Mouse (Mus musculus) heart, postnatal 4 days (tissue): ENCODE results near the gene Hist1h3d. TPM values are rescaled to one million over a fixed set of nuclear protein-coding genes. Genes with fewer than 3 reads are reported as not detected.
"Not testable (repeated sequence)": the region's sequence is repeated elsewhere in the genome, so short reads cannot be mapped to it uniquely, and the experiment has no call there.

ENCODE experiments used
- DNase-seq: peaks from one replicate; pipeline ENCODE4 v3.0.0; 2021
- total RNA-seq, 2 experiments: library from RNA; stranded (reverse); gene quantifications; 2 replicates each; pipeline ENCODE4 v1.2.3; 2021

Hist1h3d gene
- total RNA-seq = 10 to 100 TPM; 52.4 to 58.7 TPM

- peak; percentile 42 for DNase-seq
Measured at GRCm38 (mm10) chr13:23575271-23575851, at the start of gene Hist1h3d. Gene Hist1h3d (plus strand): TSS chr13:23575763.

- no peak for DNase-seq
Measured at GRCm38 (mm10) chr13:23525901-23526300, 49.7 kb upstream of the Hist1h3d start.

GRCm38 (mm10) chr13:23526312-23526711, 49.3 kb upstream of the Hist1h3d start:
- DNase-seq = peak; percentile 95

- no peak for DNase-seq
Measured at GRCm38 (mm10) chr13:23529005-23529404, 46.6 kb upstream of the Hist1h3d start.

GRCm38 (mm10) chr13:23529480-23530165, 45.9 kb upstream of the Hist1h3d start:
- no peak for DNase-seq

- DNase-seq = peak; percentile 73
Measured at GRCm38 (mm10) chr13:23530181-23530900, 45.2 kb upstream of the Hist1h3d start.

- DNase-seq = peak; percentile 97
Measured at GRCm38 (mm10) chr13:23530901-23531875, 44.4 kb upstream of the Hist1h3d start, which contains the start of gene Hist1h4h. Gene Hist1h4h (plus strand): TSS chr13:23531050.

- no peak for DNase-seq
Measured at GRCm38 (mm10) chr13:23532262-23533075, 43.1 kb upstream of the Hist1h3d start.

GRCm38 (mm10) chr13:23533560-23534367, 41.8 kb upstream of the Hist1h3d start, which contains the start of gene Hist1h2af:
Gene Hist1h2af (plus strand): TSS chr13:23533906.
- peak; percentile 72 for DNase-seq

GRCm38 (mm10) chr13:23534368-23535131, 41.0 kb upstream of the Hist1h3d start:
- DNase-seq = no peak

- DNase-seq = peak; percentile 88
Measured at GRCm38 (mm10) chr13:23535137-23536075, 40.2 kb upstream of the Hist1h3d start, which contains the start of gene Hist1h3g. Gene Hist1h3g (plus strand): TSS chr13:23535422.

- DNase-seq = no peak
Measured at GRCm38 (mm10) chr13:23536076-23536822, 39.3 kb upstream of the Hist1h3d start.

- DNase-seq = no peak
Measured at GRCm38 (mm10) chr13:23537006-23537710, 38.4 kb upstream of the Hist1h3d start.

- DNase-seq = no peak
Measured at GRCm38 (mm10) chr13:23538249-23538648, 37.3 kb upstream of the Hist1h3d start.

GRCm38 (mm10) chr13:23539821-23540220, 35.7 kb upstream of the Hist1h3d start:
- DNase-seq = not testable (repeated sequence)

- DNase-seq = no peak
Measured at GRCm38 (mm10) chr13:23541497-23541896, 34.1 kb upstream of the Hist1h3d start.
